Mouse (Mus musculus) forebrain, postnatal 0 days (tissue): ENCODE measurements around the gene Scand1. TPM values are rescaled to one million over a fixed set of nuclear protein-coding genes. Genes with fewer than 3 reads are reported as not detected.

Experiments used
- ATAC-seq: fragments of 200-750 bp; cut with Nextera tagmentation; 2 replicates; pipeline ENCODE4 v1.8.0; 2017; ENCODE audit warnings: mild to moderate bottlenecking, moderate library complexity
- DNase-seq: peaks from one replicate; pipeline ENCODE4 v3.0.0-alpha.2; 2015
- H3K27ac ChIP-seq: fragments of 300-500 bp; sonication (generic); 2 replicates; pipeline ENCODE4 v1.5.1; 2014; ENCODE audit warnings: low read depth, mild to moderate bottlenecking, antibody characterized with exemption, low read length, moderate library complexity, mixed read lengths
- H3K27me3 ChIP-seq: fragments of 300-500 bp; sonication (generic); 2 replicates; pipeline ENCODE4 v1.6.1; 2014; ENCODE audit warnings: mild to moderate bottlenecking, low read length, mixed read lengths; ENCODE audit not compliant: insufficient read depth
- H3K36me3 ChIP-seq: fragments of 300-500 bp; sonication (generic); 2 replicates; pipeline ENCODE4 v1.6.1; 2014; ENCODE audit warnings: mild to moderate bottlenecking, moderate library complexity; ENCODE audit not compliant: insufficient read depth
- H3K4me1 ChIP-seq: fragments of 300-500 bp; sonication (generic); 2 replicates; pipeline ENCODE4 v1.6.1; 2014; ENCODE audit warnings: antibody characterized with exemption; ENCODE audit not compliant: insufficient read depth
- H3K4me2 ChIP-seq: fragments of 300-500 bp; sonication (generic); 2 replicates; pipeline ENCODE4 v1.6.1; 2014; ENCODE audit warnings: low read depth, mild to moderate bottlenecking, moderate library complexity
- H3K4me3 ChIP-seq: fragments of 300-500 bp; sonication (generic); 2 replicates; pipeline ENCODE4 v1.5.1; 2014; ENCODE audit warnings: low read depth, low read length, mixed read lengths
- H3K9ac ChIP-seq: fragments of 300-500 bp; sonication (generic); 2 replicates; pipeline ENCODE4 v1.6.1; 2014; ENCODE audit warnings: mild to moderate bottlenecking
- H3K9me3 ChIP-seq: fragments of 300-500 bp; sonication (generic); 2 replicates; pipeline ENCODE4 v1.6.1; 2016; ENCODE audit warnings: low read length
- CTCF ChIP-seq: sonication (generic); IDR thresholded peaks from 2 replicates; pipeline ENCODE4 v1.5.1; 2016; ENCODE audit warnings: antibody characterized with exemption, control low read depth, low read depth
- WGBS: fragments of 180-500 bp; shearing (Covaris S2); extraction: QIAGEN DNeasy Blood & Tissue Kit; methylation state at CpG from one replicate; pipeline ENCODE4 v1.1.7; 2014; 5-methylcytosine and 5-hydroxymethylcytosine counted together
- polyA plus RNA-seq: library from polyadenylated mRNA; unstranded; fragments of >200 nt; fragmentation: Nextera tagmentation; extraction: Ambion mirVana; gene quantifications from 2 replicates; pipeline ENCODE4 v1.2.1, GENCODE M21; 2015
- total RNA-seq: library from RNA; depleted of rRNA; stranded (reverse); fragments of >200 nt; gene quantifications from 2 replicates; pipeline ENCODE4 v1.2.3, GENCODE M21; 2014

The Scand1 gene
- total and polyA plus RNA-seq, 2 experiments from 2014 or later, result 134 to 204 TPM

- peak; percentile 45 for TF ChIP-seq CTCF
- Histone ChIP-seq H3K9me3 (no peaks in the 10 kb centered on the region), H3K9ac (no peak overlapping the region), H3K27me3 (no peaks in the 10 kb centered on the region), H3K4me1 (no peaks in the 10 kb centered on the region), H3K27ac (no peak overlapping the region), H3K4me2 (no peak overlapping the region), H3K4me3 (no peak overlapping the region), H3K36me3 (no peaks in the 10 kb centered on the region)
- peak; percentile 20 for DNase-seq
- WGBS, result 53% methylated on average over 12 of the region's 12 CpGs
- peak; percentile 38; the same call in 1 of the 2 replicates for ATAC-seq
Measured at GRCm38 (mm10) chr2:156344775-156345532, 32.5 kb upstream of the Scand1 start.

GRCm38 (mm10) chr2:156340078-156340477 is 27.6 kb upstream of the Scand1 start:
- no peaks in the 10 kb centered on the region for H3K27me3 ChIP-seq
- H3K4me1 ChIP-seq, result no peaks in the 10 kb centered on the region
- no peak overlapping the region for H3K4me2 ChIP-seq
- H3K27ac ChIP-seq, result no peak overlapping the region
- H3K4me3 ChIP-seq, result no peak overlapping the region
- no peaks in the 10 kb centered on the region for H3K36me3 ChIP-seq
- no peak overlapping the region for H3K9ac ChIP-seq
- no peaks in the 10 kb centered on the region for H3K9me3 ChIP-seq
- WGBS, result 91% methylated on average over 4 of the region's 4 CpGs
- no peak for TF ChIP-seq CTCF
- ATAC-seq (no peak), DNase-seq (no peak)

- no peaks in the 10 kb centered on the region for H3K4me1 ChIP-seq
- TF ChIP-seq CTCF, result no peak
- DNase-seq (no peak), ATAC-seq (no peak)
- H3K9me3 ChIP-seq, result no peaks in the 10 kb centered on the region
- no peak overlapping the region for H3K4me3 ChIP-seq
- H3K4me2 ChIP-seq, result no peak overlapping the region
- H3K36me3 ChIP-seq, result no peaks in the 10 kb centered on the region
- no peaks in the 10 kb centered on the region for H3K27me3 ChIP-seq
- WGBS, result 84% methylated on average over 7 of the region's 7 CpGs
- no peak overlapping the region for H3K27ac ChIP-seq
- H3K9ac ChIP-seq, result no peak overlapping the region
Measured at GRCm38 (mm10) chr2:156331446-156331965, 19.0 kb upstream of the Scand1 start.

GRCm38 (mm10) chr2:156330681-156331080 is 18.2 kb upstream of the Scand1 start:
- ATAC-seq (no peak), DNase-seq (no peak)
- Histone ChIP-seq H3K27me3 (no peaks in the 10 kb centered on the region), H3K9ac (no peak overlapping the region), H3K9me3 (no peaks in the 10 kb centered on the region), H3K36me3 (no peaks in the 10 kb centered on the region), H3K4me2 (no peak overlapping the region), H3K4me1 (no peaks in the 10 kb centered on the region), H3K27ac (no peak overlapping the region), H3K4me3 (no peak overlapping the region)
- WGBS, result 90% methylated on average over 1 of the region's 1 CpGs
- TF ChIP-seq CTCF, result no peak

GRCm38 (mm10) chr2:156324681-156325080 is 12.2 kb upstream of the Scand1 start:
- no peaks in the 10 kb centered on the region for H3K27me3 ChIP-seq
- TF ChIP-seq CTCF, result no peak
- no peaks in the 10 kb centered on the region for H3K36me3 ChIP-seq
- whole genome bisulfite sequencing, result 56% methylated on average over 5 of the region's 5 CpGs
- H3K4me2 ChIP-seq, result no peak overlapping the region
- no peaks in the 10 kb centered on the region for H3K9me3 ChIP-seq
- no peaks in the 10 kb centered on the region for H3K4me1 ChIP-seq
- H3K27ac ChIP-seq, result no peak overlapping the region
- no peak overlapping the region for H3K9ac ChIP-seq
- no peak overlapping the region for H3K4me3 ChIP-seq
- no peak for ATAC-seq
- DNase-seq, result no peak

GRCm38 (mm10) chr2:156324116-156324588 is 11.6 kb upstream of the Scand1 start:
- peak; percentile 42 for ATAC-seq
- WGBS, result 62% methylated on average over 6 of the region's 6 CpGs

GRCm38 (mm10) chr2:156321538-156321937 is 9.0 kb upstream of the Scand1 start:
- H3K27me3 ChIP-seq, result no peaks in the 10 kb centered on the region
- H3K4me1 ChIP-seq, result no peaks in the 10 kb centered on the region
- DNase-seq (no peak), ATAC-seq (no peak)
- no peak overlapping the region for H3K4me3 ChIP-seq
- whole genome bisulfite sequencing, result 88% methylated on average over 6 of the region's 6 CpGs
- no peaks in the 10 kb centered on the region for H3K9me3 ChIP-seq
- no peak overlapping the region for H3K9ac ChIP-seq
- no peak for TF ChIP-seq CTCF
- H3K27ac ChIP-seq, result no peak overlapping the region
- no peaks in the 10 kb centered on the region for H3K36me3 ChIP-seq
- H3K4me2 ChIP-seq, result no peak overlapping the region

More at GRCm38 (mm10) chr2:156324116-156324588, 11.6 kb upstream of the Scand1 start:
- H3K4me3 ChIP-seq, result no peak overlapping the region
- peak; percentile 10 for DNase-seq
- no peak overlapping the region for H3K9ac ChIP-seq
- no peak overlapping the region for H3K4me2 ChIP-seq
- no peak for TF ChIP-seq CTCF
- no peak overlapping the region for H3K27ac ChIP-seq
- H3K27me3 ChIP-seq, result no peaks in the 10 kb centered on the region
- no peaks in the 10 kb centered on the region for H3K4me1 ChIP-seq
- H3K9me3 ChIP-seq, result no peaks in the 10 kb centered on the region
- no peaks in the 10 kb centered on the region for H3K36me3 ChIP-seq
